In the genomic region with DNA sequence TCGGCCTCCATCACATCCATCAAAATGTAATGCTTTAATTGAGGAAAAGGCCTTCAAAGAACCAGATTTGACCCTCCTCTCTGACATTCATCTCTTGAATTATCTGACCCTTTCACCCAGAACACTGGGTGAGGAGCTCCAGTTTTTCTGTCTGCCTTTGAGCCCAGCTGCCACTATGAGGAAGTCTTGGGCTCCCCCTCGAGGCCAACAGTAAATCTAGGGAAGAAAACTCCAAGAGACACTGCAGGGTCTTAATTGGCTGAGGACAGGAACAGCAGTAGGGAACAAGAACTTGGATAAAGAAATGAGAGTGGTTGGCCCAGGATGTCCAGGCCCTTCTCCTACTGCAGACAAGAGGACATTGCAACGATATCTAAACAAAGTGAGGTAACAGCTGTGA, we compare ENCODE assay signal across 9 mouse cellular contexts.
DNase-seq lines count a peak whose midpoint lies in the region; ATAC-seq and TF ChIP-seq lines count a peak whose summit lies in the region.
"Had no signal": no experiment of that assay in that cellular context is flagged by ENCODE, and none has a peak within 500 bp of the region (broad histone marks: within the 10 kb centered on the region; RNA-seq: fewer than 3 reads in every experiment).

No protein-coding gene starts in this region.

- no peak for ATAC-seq in kidney, embryonic 16.5 days (ENCODE audit: low FRiP score, low TSS enrichment)
- no peak for ATAC-seq in CD4-positive, CD25-positive, alpha-beta regulatory T cell, adult 4 months

- H3K4me3 ChIP-seq in kidney, adult 2 months (ENCODE audit: insufficient read depth, low read depth, low read length), result no peak overlapping the region
- no peak overlapping the region for H3K4me3 ChIP-seq in kidney, embryonic 16.5 days (ENCODE audit: low read length)
- H3K4me3 ChIP-seq: hindbrain, embryonic 15.5 days had no signal

- H3K4me2 ChIP-seq in kidney, embryonic 16.5 days (replicated peaks; ENCODE audit: low read depth, low read length), result no peak overlapping the region
- H3K4me2 ChIP-seq: hindbrain, embryonic 15.5 days had no signal

- DNase-seq in kidney, adult 2 months, result peak; percentile 28
- DNase-seq in brain, adult 2 months (ENCODE audit: low read depth, low spot score), result peak; percentile 73
- DNase-seq in frontal cortex, postnatal 10 days (ENCODE audit: low spot score in 2 of 2), result peak; percentile 38 to 66
- peak; percentile 30 to 64 for DNase-seq in layer of hippocampus, adult 8-10 months (ENCODE audit: low spot score in 2 of 2)
- peak; percentile 53 for DNase-seq in lung, postnatal 14 days
- DNase-seq in testis, postnatal 10 days (ENCODE audit: low spot score), result peak; percentile 71

- TF ChIP-seq POLR2A in kidney, adult 2 months (IDR thresholded peaks at IDR 0.05; ENCODE audit: low read depth, low read length), result no peak

- no peaks in the 10 kb centered on the region for H3K36me3 ChIP-seq in kidney, adult 2 months (ENCODE audit: control insufficient read depth, insufficient read depth, low read length)
- no peaks in the 10 kb centered on the region for H3K36me3 ChIP-seq in kidney, embryonic 16.5 days (ENCODE audit: insufficient read depth, low read length)
- H3K36me3 ChIP-seq: hindbrain, embryonic 15.5 days had no signal

- no peaks in the 10 kb centered on the region for H3K9me3 ChIP-seq in kidney, embryonic 16.5 days (ENCODE audit: low read length)
- H3K9me3 ChIP-seq: hindbrain, embryonic 15.5 days had no signal

- TF ChIP-seq CTCF in kidney, adult 2 months (conservative IDR thresholded peaks at IDR 0.05; ENCODE audit: insufficient read depth, insufficient read length, low read depth, low read length), result peak; percentile 43; the same call in 1 of the 2 replicates

- WGBS in kidney, adult 2 months, result 20% methylated on average over 3 of the region's 3 CpGs
- WGBS in kidney, embryonic 16.5 days, result 18% methylated on average over 3 of the region's 3 CpGs

- H3K27ac ChIP-seq in kidney, adult 2 months (ENCODE audit: insufficient read depth, low read depth, low read length), result no peak overlapping the region
- H3K27ac ChIP-seq in kidney, embryonic 16.5 days (ENCODE audit: low read length), result no peak overlapping the region
- H3K27ac ChIP-seq: hindbrain, embryonic 15.5 days had no signal

- H3K27me3 ChIP-seq in kidney, adult 2 months (replicated peaks; ENCODE audit: control insufficient read depth, insufficient read depth, low read length), result no peaks in the 10 kb centered on the region
- H3K27me3 ChIP-seq in kidney, embryonic 16.5 days (ENCODE audit: insufficient read depth, low read length), result no peaks in the 10 kb centered on the region
- H3K27me3 ChIP-seq: hindbrain, embryonic 15.5 days had no signal

- H3K9ac ChIP-seq in kidney, embryonic 16.5 days (replicated peaks; ENCODE audit: low read length), result no peak overlapping the region
- H3K9ac ChIP-seq: hindbrain, embryonic 15.5 days had no signal

- H3K4me1 ChIP-seq in kidney, adult 2 months (ENCODE audit: control insufficient read depth, insufficient read depth, low read length), result no peaks in the 10 kb centered on the region
- peaks cover under 1% of the 10 kb centered on the region; the same call in 1 of the 2 replicates for H3K4me1 ChIP-seq in kidney, embryonic 16.5 days (ENCODE audit: insufficient read depth, low read length)
- H3K4me1 ChIP-seq: hindbrain, embryonic 15.5 days had no signal
